Mouse (Mus musculus): ENCODE data around the gene Rgs6.

Gene Rgs6

GRCm38 (mm10) chr12:83087010-83087409 lies 498.9 kb downstream of the Rgs6 start:
- no peak for DNase-seq (ENCODE audit: low read depth, low spot score)

GRCm38 (mm10) chr12:83087555-83087954 lies 499.5 kb downstream of the Rgs6 start:
- no peak for DNase-seq (ENCODE audit: low read depth, low spot score)

GRCm38 (mm10) chr12:83092001-83092400 lies 503.9 kb downstream of the Rgs6 start:
- DNase-seq (ENCODE audit: low read depth, low spot score), result no peak

GRCm38 (mm10) chr12:83097787-83098186 lies 509.7 kb downstream of the Rgs6 start:
- DNase-seq (ENCODE audit: low read depth, low spot score), result no peak

GRCm38 (mm10) chr12:83098646-83099371 lies 510.7 kb downstream of the Rgs6 start:
- DNase-seq (ENCODE audit: low read depth, low spot score), result no peak

- no peak for DNase-seq (ENCODE audit: low read depth, low spot score)
These were observed 511.8 kb downstream of the Rgs6 start for GRCm38 (mm10) chr12:83099920-83100319.

- DNase-seq (ENCODE audit: low read depth, low spot score), result peak; percentile 84
These were observed 512.3 kb downstream of the Rgs6 start for GRCm38 (mm10) chr12:83100413-83100812.

- no peak for DNase-seq (ENCODE audit: low read depth, low spot score)
These were observed 512.8 kb downstream of the Rgs6 start for GRCm38 (mm10) chr12:83100848-83101247.

- DNase-seq (ENCODE audit: low read depth, low spot score), result peak; percentile 27
These were observed 517.5 kb downstream of the Rgs6 start for GRCm38 (mm10) chr12:83105514-83106119.

GRCm38 (mm10) chr12:83106120-83106517 lies 518.0 kb downstream of the Rgs6 start:
- no peak for DNase-seq (ENCODE audit: low read depth, low spot score)

- no peak for DNase-seq (ENCODE audit: low read depth, low spot score)
These were observed 521.4 kb downstream of the Rgs6 start for GRCm38 (mm10) chr12:83109486-83109885.

GRCm38 (mm10) chr12:83109891-83110630 lies 522.0 kb downstream of the Rgs6 start:
- DNase-seq (ENCODE audit: low read depth, low spot score), result peak; percentile 26

GRCm38 (mm10) chr12:83110711-83111110 lies 522.6 kb downstream of the Rgs6 start:
- no peak for DNase-seq (ENCODE audit: low read depth, low spot score)

GRCm38 (mm10) chr12:83112283-83112682 lies 524.2 kb downstream of the Rgs6 start:
- no peak for DNase-seq (ENCODE audit: low read depth, low spot score)

- no peak for DNase-seq (ENCODE audit: low read depth, low spot score)
These were observed 525.0 kb downstream of the Rgs6 start for GRCm38 (mm10) chr12:83112901-83113628.

- no peak for DNase-seq (ENCODE audit: low read depth, low spot score)
These were observed 525.9 kb downstream of the Rgs6 start for GRCm38 (mm10) chr12:83113971-83114370.

- DNase-seq (ENCODE audit: low read depth, low spot score), result peak; percentile 44
These were observed 526.4 kb downstream of the Rgs6 start for GRCm38 (mm10) chr12:83114396-83115053.

GRCm38 (mm10) chr12:83124111-83124510 lies 536.0 kb downstream of the Rgs6 start:
- no peak for DNase-seq (ENCODE audit: low read depth, low spot score)

GRCm38 (mm10) chr12:83125284-83125683 lies 537.2 kb downstream of the Rgs6 start:
- no peak for DNase-seq (ENCODE audit: low read depth, low spot score)

- DNase-seq (ENCODE audit: low read depth, low spot score), result no peak
These were observed 538.8 kb downstream of the Rgs6 start for GRCm38 (mm10) chr12:83126923-83127322.

GRCm38 (mm10) chr12:83127955-83128354 lies 539.9 kb downstream of the Rgs6 start:
- no peak for DNase-seq (ENCODE audit: low read depth, low spot score)
